Mouse (Mus musculus): ENCODE results near the gene Ada. TPM values are rescaled to one million over a fixed set of nuclear protein-coding genes. Genes with fewer than 3 reads are reported as not detected.

Gene Ada
- total RNA-seq (2021), result under 1 TPM; 0.70 to 0.80 TPM
- long read RNA-seq, experiment 1, partial matches to known transcripts, result 0 of 1 reads
- long read RNA-seq, experiment 1, other reads (novel, unspliced or antisense), result 0 of 1 reads
- long read RNA-seq, experiment 2, partial matches to known transcripts, result 0 of 1 reads
- long read RNA-seq, experiment 2, other reads (novel, unspliced or antisense), result 0 of 1 reads

DNA sequence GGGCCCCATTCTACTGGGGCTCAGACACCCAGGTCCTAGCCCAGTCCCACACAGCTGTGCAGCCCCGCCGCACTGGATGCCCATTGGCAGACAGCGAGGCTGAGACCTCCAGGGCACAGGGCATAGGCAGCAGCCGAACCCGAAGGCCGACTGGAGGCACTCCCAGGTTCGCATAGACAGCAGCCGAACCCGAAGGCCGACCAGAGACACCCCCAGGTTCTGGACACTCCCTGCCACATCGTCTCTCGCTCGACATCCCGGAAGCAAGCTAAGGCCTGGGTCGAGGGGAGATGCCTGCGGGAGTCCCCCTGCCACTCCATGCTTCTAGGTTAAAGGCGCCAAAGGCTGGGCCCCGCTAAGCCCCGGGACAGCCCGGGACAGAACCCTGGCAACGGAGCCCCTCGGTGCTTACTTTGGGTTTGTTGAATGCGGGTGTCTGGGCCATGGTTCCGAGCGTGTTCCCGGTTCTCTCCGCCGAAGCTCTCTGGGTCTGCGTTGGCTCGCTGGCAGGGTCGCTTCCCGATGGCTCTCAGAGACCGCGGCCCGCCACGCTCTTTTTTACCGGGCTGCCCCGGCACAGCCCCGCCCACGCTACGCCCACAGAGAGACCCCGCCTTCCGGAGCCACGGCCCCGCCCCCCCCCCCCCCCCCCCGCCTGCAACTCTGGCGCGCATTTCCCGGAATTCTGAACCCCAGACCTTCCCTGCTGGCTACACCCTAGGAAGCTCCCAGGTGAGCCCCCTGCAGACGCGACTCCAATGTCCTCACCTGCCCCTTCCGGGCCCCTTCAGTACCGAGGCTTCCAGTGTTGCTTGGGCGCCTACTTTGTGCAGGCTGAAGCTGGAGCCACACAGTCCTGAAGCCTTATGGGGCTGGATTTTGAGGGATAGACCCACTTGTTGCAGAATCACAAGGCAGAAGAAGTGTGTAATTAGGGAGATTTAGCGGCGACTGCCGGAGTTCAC lies at the start of gene Ada:
TSS of gene Ada (minus strand) at position 593 of the 965 bp plus-strand sequence.
- peak in 1 of 2 experiments; percentile 26 for DNase-seq (ENCODE audit: low spot score in 2 of 2)

DNA sequence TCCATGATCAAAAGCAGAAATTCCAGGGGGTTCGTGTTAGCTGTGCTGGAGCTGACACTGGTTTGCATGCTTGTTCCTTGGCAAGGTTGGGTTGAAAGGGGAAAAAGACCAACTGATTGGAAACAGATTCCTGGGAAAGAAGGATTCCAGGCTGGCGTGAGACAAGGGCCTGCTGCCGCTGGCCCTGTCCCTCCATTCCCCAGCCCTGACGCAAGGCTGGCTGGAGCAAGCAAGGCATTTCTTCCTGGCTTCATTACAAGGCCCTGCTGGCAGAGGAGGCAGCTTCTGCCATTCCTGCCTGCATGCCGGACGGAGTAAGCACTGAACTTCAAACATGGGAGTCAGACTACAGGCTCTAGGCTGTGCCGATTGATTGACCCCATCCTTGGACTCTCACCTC lies 48.4 kb upstream of the Ada start:
- DNase-seq (ENCODE audit: low spot score in 2 of 2), result no peak

DNA sequence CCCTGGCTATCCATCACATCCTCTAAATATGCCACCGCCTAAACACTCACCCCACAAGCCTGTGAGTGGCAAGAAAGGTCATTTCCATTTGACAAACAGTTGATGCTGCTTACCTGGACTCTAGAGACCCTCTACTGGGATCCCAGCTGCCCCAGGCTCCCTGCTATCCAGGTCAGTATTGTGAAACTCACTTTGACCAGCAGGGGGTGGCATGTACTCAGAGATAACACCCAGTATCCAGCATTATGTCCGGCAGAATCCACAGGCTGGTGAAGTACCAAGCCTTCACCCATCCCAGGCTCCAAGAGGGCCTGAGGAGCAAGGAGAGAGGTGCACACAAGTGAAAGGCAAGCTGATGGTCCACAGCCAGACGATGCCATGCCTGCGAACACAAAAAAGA lies 38.4 kb upstream of the Ada start:
- peak; percentile 72 to 75 for DNase-seq (ENCODE audit: low spot score in 2 of 2)

DNA sequence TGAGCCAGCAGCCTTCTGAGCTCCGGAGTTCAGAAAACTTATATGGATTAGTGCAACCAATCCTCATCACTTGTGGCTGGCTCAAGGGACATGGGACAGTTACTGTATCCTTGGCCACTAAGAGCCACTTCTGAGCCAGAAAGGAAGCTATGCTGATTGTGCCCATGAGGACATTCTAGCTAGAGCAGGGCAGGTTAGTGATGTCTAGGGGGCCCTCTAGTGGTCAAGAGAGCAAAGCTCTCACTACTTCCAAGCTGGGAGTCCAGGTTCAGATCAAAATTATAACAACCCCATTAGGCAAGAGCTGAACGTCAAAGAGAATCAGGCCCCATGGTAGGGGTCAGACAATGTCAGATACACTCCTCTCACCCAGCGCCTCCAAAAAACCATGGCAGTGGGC lies 37.7 kb upstream of the Ada start:
- peak; percentile 40 to 47 for DNase-seq (ENCODE audit: low spot score in 2 of 2)

DNA sequence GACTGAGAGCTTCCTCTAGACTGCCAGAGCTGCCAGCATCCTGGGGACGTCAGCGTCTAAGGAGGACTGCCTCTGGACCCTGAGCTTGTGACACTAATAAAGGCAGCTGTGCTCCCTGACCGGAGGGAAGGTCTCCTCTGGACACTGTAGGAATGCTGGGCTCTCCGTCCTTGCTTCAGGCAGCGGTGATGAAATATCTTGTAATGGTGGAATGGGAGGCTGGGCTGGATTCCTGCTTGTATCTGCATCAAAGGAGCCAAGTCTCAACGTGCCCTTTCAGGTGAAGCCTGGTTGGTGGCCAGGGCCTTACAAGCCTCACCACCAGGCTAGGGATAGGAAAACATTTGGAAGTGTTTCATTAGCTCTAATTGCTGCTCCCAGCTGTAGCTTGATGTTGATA lies 37.0 kb upstream of the Ada start:
- DNase-seq (ENCODE audit: low spot score in 2 of 2), result no peak

DNA sequence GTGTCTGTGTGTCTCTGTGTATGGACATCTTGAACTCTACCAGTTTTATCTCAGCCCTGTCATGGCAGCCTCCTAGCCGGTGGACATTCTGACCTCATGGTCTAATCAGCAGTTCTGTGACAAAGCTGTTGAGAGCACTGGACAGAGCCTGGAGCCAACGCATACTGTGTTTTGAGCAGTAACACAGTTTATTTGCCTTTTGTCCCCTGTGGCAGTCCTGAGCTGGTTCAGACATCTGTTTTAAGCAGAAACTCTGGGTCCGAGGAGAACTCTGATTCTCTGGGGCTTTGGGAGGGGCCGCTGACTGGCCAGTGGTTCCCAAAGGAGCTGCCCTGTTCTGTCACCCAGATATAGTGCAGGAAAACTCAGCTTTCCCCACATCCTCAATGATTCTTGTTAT lies 33.9 kb upstream of the Ada start:
- DNase-seq (ENCODE audit: low spot score in 2 of 2), result no peak

DNA sequence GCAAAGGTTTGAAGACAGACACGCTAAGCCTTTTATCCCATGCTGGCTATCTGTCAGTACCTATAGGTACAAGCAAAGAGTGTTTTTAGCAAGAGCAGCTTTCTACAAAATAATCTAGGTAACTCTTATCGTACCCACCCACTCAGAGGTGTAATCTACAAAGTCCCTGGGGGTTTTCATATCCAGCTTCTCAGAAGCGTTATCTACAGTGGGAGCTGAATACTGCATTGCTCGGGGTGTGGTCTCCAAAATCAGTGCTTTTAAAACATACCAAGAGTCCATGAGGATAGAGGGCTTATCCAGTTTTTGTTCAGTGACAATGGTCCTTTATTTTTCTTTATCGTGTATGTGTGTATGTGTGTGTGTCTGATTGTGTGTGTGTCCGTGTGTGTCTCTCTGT lies 33.3 kb upstream of the Ada start:
- no peak for DNase-seq (ENCODE audit: low spot score in 2 of 2)

DNA sequence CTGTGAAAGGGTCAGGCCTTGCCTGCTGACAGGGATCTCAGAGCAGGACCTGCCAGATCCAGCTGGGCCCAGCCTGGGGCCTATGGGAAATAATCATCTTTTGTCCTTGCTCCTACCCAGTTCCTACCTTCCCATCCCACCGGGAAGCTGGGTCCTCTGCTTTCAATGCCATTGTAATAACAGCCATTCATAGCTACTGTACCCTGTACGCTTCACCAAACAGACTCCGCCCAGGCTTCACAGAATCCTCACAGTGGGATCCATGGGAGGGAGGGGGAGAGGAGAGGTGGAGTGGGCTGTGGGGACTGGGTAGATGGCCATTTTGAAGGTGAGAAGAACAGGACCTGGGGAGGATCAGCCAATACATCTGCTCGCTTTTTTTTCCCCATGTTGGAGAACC lies 28.9 kb upstream of the Ada start:
- no peak for DNase-seq (ENCODE audit: low spot score in 2 of 2)

DNA sequence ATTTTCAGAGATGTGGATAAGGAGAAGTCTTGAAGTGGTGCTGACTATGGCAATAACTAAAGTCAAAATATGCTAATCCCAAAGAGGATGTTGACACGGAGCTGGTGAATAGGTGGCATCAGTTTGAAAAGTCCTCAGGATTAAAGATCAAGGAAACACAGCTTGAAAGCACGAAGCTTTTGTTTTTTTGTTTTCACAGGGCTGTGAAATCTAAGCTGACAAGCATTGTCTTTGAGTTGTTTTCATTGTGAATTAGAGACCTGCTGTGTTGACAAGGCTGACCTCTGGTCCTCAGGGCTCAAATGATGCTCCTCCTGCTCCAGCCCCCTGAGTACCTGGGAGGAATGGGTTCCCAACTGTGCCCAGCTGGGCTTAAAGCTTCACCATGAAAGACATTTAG lies 27.0 kb upstream of the Ada start:
- DNase-seq (ENCODE audit: low spot score in 2 of 2), result no peak

DNA sequence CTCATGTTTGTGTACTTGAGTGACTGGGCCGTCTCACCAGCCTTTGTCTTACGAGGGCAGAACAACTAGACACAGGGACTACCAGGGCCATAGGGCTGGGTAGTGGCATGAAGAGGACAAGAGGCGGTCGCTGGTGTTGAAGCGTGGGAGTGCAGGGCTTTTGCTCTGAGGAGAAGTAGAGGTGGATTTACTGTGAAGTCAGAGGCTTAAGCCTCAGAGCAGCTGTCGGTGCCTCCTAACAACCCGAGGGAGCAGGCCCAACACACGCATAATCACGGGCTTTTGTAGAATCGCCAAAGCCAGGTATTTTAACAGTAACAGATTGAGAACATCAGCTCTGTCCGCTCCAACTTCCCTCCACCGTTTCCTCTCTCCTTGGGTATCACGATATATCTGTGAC lies 26.6 kb upstream of the Ada start:
- no peak for DNase-seq (ENCODE audit: low spot score in 2 of 2)

DNA sequence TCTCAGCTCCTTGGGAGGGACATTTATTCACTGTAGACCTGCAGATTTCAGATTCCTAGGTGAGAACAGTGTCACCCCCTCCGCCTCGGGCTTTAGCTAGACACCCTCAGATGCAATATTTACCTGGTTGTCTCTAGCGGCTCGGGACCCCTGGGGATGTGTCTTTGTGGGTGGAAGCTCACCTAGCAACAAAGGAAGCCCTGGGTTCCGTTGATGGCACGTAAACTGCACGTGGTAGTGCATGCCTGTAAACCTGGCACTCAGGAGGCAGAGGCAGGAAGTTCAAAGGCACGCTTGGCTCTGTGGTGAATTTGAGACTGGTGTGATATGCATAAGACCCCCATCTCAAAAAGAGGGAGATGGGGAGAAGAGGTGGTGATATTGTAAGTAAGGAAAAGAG lies 20.7 kb upstream of the Ada start:
- no peak for DNase-seq (ENCODE audit: low spot score in 2 of 2)

DNA sequence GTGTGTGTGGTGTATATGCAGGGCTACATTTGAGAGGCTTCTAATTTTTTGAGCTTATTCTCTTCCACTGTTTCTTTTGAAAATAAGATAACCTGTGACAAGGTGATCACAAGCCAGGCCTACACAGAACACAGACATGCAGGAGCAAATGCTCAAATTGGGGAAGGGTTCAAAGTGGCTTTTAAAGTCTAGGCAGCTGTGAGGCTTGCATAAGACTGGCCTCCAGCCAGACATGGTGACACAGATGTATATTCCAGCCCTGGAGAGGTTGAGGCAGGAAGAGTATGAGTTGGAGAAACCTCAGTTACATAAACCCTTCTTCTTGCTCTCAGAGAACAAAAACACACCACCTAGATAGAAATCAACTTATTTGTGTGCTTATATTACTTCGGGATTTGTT lies 16.9 kb upstream of the Ada start:
- DNase-seq (ENCODE audit: low spot score in 2 of 2), result no peak

DNA sequence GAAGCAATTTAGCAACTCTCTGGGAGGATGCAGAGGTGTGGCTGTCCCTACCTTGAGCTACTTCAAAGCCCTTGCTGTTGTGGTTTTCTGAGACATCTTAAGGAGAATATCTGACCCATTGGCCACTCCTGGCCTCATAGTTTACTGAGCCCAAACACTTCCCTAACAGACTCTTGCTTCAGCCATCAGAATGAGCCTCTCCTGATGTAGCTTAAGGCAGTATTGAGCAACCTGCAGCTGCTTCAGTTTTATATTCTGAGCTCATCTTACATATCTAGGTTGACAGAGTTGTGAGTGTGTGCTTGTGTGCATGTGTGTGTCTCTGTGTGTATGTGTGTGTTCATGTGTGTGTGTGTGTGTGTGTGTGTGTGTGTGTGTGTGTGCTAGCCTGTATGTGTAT lies 16.2 kb upstream of the Ada start:
- DNase-seq (ENCODE audit: low spot score in 2 of 2), result no peak

DNA sequence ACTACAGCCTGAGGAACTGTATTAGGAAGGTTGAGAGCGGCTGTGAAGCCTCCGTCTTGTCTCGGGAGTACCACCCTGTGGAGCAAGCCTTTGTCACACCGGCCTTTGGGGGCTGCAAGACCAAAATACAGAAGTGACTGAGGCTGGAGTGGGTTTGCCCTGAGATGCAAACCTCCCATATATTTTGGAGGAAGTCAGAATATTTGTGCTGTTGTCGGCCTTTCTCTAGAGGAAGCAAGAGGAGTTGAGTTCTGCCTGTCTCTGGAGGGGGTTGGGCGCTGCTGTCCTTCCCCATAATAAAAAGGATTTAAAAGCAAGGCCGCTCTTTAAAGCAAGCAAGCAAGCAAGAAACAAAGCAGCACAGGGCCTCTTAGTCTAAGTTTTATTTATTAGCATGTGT lies 11.4 kb upstream of the Ada start:
- DNase-seq (ENCODE audit: low spot score in 2 of 2), result no peak

DNA sequence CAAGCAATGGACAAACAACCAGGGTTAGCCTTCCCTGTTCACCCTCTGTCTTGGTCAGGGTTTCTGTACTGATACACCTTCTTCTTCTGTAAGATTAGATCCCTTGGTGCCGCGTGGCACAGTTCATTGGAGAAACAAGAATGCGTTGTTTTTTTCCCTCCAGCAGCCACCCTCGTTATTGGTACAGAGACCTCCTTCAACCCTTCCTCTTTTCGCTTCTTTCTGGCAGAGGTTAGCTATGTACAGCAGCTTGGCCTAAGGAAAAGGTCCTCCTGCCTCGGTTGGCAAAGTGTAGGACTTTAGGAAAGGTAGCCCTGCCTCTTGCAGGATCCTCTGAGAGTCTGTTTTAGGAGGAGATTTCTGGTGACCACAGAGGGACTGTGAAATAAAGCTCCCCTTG lies 10.6 kb upstream of the Ada start:
- no peak for DNase-seq (ENCODE audit: low spot score in 2 of 2)

DNA sequence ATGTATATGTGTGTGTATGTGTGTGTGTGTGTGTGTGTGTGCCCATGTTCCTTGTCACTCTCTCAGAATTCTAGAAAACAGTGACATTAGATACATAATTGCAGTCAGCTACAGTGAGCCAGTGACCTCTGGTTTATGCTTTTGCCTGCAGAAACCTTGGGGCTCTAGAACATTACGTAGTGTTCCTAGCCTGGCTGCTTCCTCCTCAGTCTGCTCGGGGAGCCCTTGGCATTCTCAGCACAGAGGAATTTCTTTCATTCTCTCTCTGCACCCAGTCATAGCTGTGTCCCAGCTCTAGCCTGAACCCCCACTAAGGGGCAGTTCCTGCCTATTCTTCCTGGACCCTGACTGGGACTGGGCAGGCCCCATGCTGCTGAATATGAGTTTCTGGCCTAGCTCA lies 8.1 kb upstream of the Ada start:
- DNase-seq (ENCODE audit: low spot score in 2 of 2), result no peak

DNA sequence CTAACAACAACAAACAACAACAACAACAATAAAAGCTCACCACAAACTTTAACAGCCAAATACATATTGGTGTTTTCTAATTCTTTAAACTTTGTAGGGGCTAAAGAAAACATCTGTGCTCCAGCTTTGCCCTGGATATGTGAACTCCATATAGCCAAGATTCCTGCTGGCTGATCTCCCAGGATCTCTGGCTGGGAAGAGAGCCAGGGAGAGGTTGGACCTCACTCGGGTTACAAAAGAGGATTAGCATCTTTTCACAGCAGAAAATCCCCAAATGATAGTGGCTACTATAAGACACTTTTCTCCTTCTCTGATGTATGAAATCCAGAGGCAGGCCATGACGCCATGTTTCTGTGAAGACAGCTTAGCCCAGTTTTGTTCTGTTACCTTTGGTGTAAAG lies 6.7 kb upstream of the Ada start:
- DNase-seq (ENCODE audit: low spot score in 2 of 2), result no peak

DNA sequence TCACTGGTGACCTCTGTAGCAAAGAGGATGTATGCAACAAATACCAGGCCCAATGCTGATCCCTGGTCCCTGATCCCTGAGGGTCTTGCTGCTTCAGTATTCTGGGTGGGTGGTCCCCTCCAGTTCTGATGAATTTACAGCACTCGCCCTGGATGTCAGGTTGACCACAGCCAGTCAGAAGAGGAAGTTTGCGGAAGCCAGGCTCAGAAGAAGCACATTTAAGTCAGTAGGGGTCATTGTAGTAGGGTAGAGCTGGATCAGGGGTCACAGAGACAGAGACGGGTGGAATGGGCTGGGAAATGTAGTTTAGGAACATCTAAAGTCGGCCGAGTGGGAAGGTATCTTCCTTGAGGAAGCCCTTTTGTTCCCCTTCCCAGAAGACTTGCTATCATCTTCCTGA lies 4.2 kb upstream of the Ada start:
- no peak for DNase-seq (ENCODE audit: low spot score in 2 of 2)

DNA sequence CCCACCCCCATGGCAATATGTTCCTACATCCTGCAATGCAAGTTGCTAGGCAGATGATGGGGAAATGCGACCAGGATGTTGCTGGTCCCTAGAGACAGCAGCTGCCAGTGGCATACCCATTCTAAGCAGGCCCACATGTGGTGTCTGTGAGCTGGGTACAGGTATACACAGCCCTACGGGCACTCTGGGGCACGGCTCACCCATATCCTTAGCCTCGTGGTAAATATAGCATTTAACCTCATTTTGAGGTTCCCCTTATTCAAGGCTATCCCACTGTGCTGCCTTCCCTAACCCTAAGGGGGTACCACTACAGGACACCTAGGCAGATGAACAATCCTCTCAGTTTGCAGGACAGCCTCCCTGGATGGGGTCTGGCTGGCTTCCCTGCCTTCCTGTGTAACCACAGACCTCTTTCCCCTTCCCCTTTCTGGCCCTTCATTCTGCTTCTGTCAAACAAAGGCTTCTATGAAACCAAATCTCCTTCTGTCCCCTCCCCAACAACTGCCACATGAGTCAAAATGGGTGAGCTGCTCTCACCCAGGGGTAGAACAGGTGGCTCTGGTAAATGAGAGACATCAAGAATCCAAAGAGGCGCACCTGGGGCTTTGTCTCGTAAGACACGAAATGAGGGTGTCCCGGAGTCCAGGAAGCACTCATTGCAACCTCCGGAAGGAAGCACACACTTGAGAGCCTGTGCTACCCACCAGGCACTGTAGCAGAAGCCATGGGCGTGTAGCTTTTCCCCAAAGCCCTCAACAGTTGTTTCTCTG lies 5.1 kb downstream of the Ada start:
- no peak for DNase-seq (ENCODE audit: low spot score in 2 of 2)

DNA sequence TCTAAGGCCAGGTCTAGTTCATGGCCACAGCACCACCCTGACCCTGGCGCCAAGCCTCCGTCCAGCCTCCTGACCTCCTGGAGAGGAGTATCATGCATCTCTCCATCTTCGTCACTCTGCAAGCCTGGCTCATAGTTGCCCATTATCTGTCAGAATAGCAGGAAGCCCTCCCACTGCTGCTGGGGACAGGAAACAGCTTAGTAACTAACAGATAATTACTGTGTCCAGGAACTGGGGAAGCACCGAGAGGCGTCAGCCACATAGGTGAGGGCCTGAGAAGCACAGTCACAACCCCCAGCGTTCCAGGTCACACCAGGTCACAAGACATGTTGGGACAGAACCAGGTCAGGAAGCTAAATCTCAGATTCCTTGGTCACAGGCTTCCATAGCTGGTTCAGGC lies 6.7 kb downstream of the Ada start:
- DNase-seq (ENCODE audit: low spot score in 2 of 2), result no peak

DNA sequence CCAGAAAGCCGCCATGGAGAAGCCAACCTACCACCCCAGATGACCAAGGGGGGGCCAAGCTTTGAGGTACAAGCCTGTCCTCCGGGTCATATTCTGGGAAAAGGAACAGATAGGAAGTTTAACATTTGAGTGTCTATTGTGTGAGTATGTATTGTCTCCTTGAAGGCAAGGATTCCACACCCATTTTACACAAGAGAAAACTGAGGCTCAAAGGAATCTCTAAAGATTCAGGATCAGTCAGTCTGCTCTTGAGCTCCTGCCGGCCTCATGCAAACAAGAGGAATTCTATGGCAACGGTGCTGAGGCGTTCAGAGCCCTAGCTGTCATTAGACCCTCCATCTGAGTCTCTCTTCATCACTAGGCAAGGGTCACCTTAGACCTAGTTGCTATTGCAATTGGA lies 7.4 kb downstream of the Ada start:
- DNase-seq (ENCODE audit: low spot score in 2 of 2), result no peak

DNA sequence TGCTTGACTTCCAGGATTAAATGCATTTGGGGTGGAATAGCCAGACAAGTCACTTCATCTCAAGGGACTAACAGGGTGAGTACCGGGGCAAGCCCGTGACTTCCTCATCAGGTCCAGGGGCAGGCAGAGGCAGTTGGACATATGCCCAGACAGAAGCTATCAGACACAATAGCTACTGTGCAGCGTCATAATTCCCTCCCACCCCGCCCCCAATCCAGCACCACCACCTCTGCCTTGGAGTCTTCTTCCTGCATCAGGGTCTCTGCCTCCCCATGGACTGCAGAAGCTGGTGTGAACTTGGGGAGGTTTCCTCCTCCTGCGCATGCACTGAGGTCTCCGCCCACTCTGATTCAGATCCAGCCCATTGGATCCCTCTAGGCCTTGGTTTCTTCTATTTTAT lies 14.1 kb downstream of the Ada start:
- no peak for DNase-seq (ENCODE audit: low spot score in 2 of 2)
